Mouse (Mus musculus) limb, embryonic 14.5 days (tissue): ENCODE measurements at regions not wholly inside any gene's neighbourhood (a gene's known extent, or its start where the extent isn't known, plus 50 kb on each side); places are given as distances from the start of the nearest gene placed in this dataset.

Source experiments
- ATAC-seq: fragments of 200-750 bp; cut with Nextera tagmentation; 2 replicates; pipeline ENCODE4 v1.8.0; 2017; ENCODE audit warnings: low read depth, moderate number of reproducible peaks, moderate TSS enrichment; ENCODE audit not compliant: low FRiP score
- DNase-seq: peaks from one replicate; pipeline ENCODE4 v3.0.0-alpha.2; 2015; ENCODE audit warnings: low spot score
- H3K27ac ChIP-seq: fragments of 300-500 bp; sonication (generic); replicated peaks from 2 replicates; pipeline ENCODE4 v1.5.1; 2014; ENCODE audit warnings: low read depth, mild to moderate bottlenecking, low read length, moderate library complexity, mixed read lengths
- H3K27me3 ChIP-seq: fragments of 300-500 bp; sonication (generic); 2 replicates; pipeline ENCODE4 v1.6.1; 2014; ENCODE audit warnings: low read length, mixed read lengths; ENCODE audit not compliant: control insufficient read depth, insufficient read depth
- H3K36me3 ChIP-seq: fragments of 300-500 bp; sonication (generic); 2 replicates; pipeline ENCODE4 v1.6.1; 2014; ENCODE audit warnings: mild to moderate bottlenecking, low read length, moderate library complexity, mixed read lengths; ENCODE audit not compliant: control insufficient read depth, insufficient read depth
- H3K4me1 ChIP-seq: fragments of 300-500 bp; sonication (generic); 2 replicates; pipeline ENCODE4 v1.6.1; 2014; ENCODE audit warnings: antibody characterized with exemption, low read length, mixed read lengths; ENCODE audit not compliant: control insufficient read depth, insufficient read depth
- H3K4me2 ChIP-seq: fragments of 300-500 bp; sonication (generic); replicated peaks from 2 replicates; pipeline ENCODE4 v1.6.1; 2014; ENCODE audit warnings: low read depth, mild to moderate bottlenecking, low read length, moderate library complexity; ENCODE audit not compliant: severe bottlenecking
- H3K4me3 ChIP-seq: fragments of 300-500 bp; sonication (generic); replicated peaks from 2 replicates; pipeline ENCODE4 v1.5.1; 2014; ENCODE audit warnings: low read length
- H3K9ac ChIP-seq: fragments of 300-500 bp; sonication (generic); 2 replicates; pipeline ENCODE4 v1.6.1; 2014; ENCODE audit warnings: mild to moderate bottlenecking, low read depth, low read length, moderate library complexity; ENCODE audit not compliant: severe bottlenecking
- H3K9me3 ChIP-seq: fragments of 300-500 bp; sonication (generic); 2 replicates; pipeline ENCODE4 v1.6.1; 2016; ENCODE audit warnings: low read length; ENCODE audit not compliant: control insufficient read depth
- POLR2A ChIP-seq: fragments of 200-500 bp; IDR thresholded peaks from 2 replicates; pipeline ENCODE4 v1.8.0; 2012; ENCODE audit warnings: inconsistent platforms, mild to moderate bottlenecking, moderate library complexity, borderline replicate concordance; ENCODE audit not compliant: insufficient read depth, insufficient read length; ENCODE audit errors: extremely low read depth
- WGBS: fragments of 180-500 bp; shearing (Covaris S2); extraction: QIAGEN DNeasy Blood & Tissue Kit; methylation state at CpG from one replicate; pipeline ENCODE4 v1.1.7; 2014; 5-methylcytosine and 5-hydroxymethylcytosine counted together

GRCm38 (mm10) chr1:190639846-190640245 lies 271.7 kb downstream of the Rps6kc1 start:
- Histone ChIP-seq H3K4me2 (no peak overlapping the region), H3K27me3 (no peaks in the 10 kb centered on the region), H3K36me3 (no peaks in the 10 kb centered on the region), H3K4me3 (no peak overlapping the region), H3K9ac (no peak overlapping the region), H3K4me1 (no peaks in the 10 kb centered on the region), H3K9me3 (no peaks in the 10 kb centered on the region), H3K27ac (no peak overlapping the region)
- TF ChIP-seq POLR2A, result no peak
- 87% methylated on average over 11 of the region's 11 CpGs for WGBS
- no peak for ATAC-seq
- no peak for DNase-seq

- no peak for TF ChIP-seq POLR2A
- WGBS, result 89% methylated on average over 2 of the region's 2 CpGs
- DNase-seq, result no peak
Observed at GRCm38 (mm10) chr1:190634935-190635334, 276.6 kb downstream of the Rps6kc1 start.

GRCm38 (mm10) chr1:190631641-190632040 lies 279.9 kb downstream of the Rps6kc1 start:
- Histone ChIP-seq H3K4me3 (no peak overlapping the region), H3K27me3 (no peaks in the 10 kb centered on the region), H3K4me2 (no peak overlapping the region), H3K9ac (no peak overlapping the region), H3K4me1 (no peaks in the 10 kb centered on the region), H3K36me3 (no peaks in the 10 kb centered on the region), H3K27ac (no peak overlapping the region), H3K9me3 (no peaks in the 10 kb centered on the region)
- DNase-seq (no peak), ATAC-seq (no peak)
- WGBS, result 73% methylated on average over 2 of the region's 2 CpGs
- TF ChIP-seq POLR2A, result no peak

More at GRCm38 (mm10) chr1:190634935-190635334, 276.6 kb downstream of the Rps6kc1 start:
- Histone ChIP-seq H3K4me2 (no peak overlapping the region), H3K36me3 (no peaks in the 10 kb centered on the region), H3K27me3 (no peaks in the 10 kb centered on the region), H3K9me3 (no peaks in the 10 kb centered on the region), H3K4me3 (no peak overlapping the region), H3K4me1 (no peaks in the 10 kb centered on the region), H3K27ac (no peak overlapping the region), H3K9ac (no peak overlapping the region)
- no peak for ATAC-seq

GRCm38 (mm10) chr1:190630193-190630592 lies 281.4 kb downstream of the Rps6kc1 start:
- H3K36me3 ChIP-seq, result no peaks in the 10 kb centered on the region
- no peak for TF ChIP-seq POLR2A
- H3K4me2 ChIP-seq, result no peak overlapping the region
- DNase-seq (no peak), ATAC-seq (no peak)
- no peak overlapping the region for H3K4me3 ChIP-seq
- no peaks in the 10 kb centered on the region for H3K27me3 ChIP-seq
- no peaks in the 10 kb centered on the region for H3K4me1 ChIP-seq
- WGBS, result 90% methylated on average over 5 of the region's 5 CpGs
- H3K27ac ChIP-seq, result no peak overlapping the region
- H3K9me3 ChIP-seq, result no peaks in the 10 kb centered on the region
- no peak overlapping the region for H3K9ac ChIP-seq

GRCm38 (mm10) chr1:190623916-190624315 lies 287.7 kb downstream of the Rps6kc1 start:
- H3K4me3 ChIP-seq, result no peak overlapping the region
- no peak for TF ChIP-seq POLR2A
- H3K9ac ChIP-seq, result no peak overlapping the region
- ATAC-seq, result no peak
- H3K9me3 ChIP-seq, result no peaks in the 10 kb centered on the region
- WGBS, result 93% methylated on average over 8 of the region's 8 CpGs
- H3K4me1 ChIP-seq, result no peaks in the 10 kb centered on the region
- H3K36me3 ChIP-seq, result no peaks in the 10 kb centered on the region
- DNase-seq, result no peak
- no peaks in the 10 kb centered on the region for H3K27me3 ChIP-seq
- no peak overlapping the region for H3K4me2 ChIP-seq
- H3K27ac ChIP-seq, result no peak overlapping the region

GRCm38 (mm10) chr1:190600425-190600824 lies 311.1 kb downstream of the Rps6kc1 start:
- no peak for TF ChIP-seq POLR2A
- H3K4me2 ChIP-seq, result no peak overlapping the region
- H3K27ac ChIP-seq, result no peak overlapping the region
- no peaks in the 10 kb centered on the region for H3K36me3 ChIP-seq
- WGBS, result 85% methylated on average over 3 of the region's 3 CpGs
- H3K27me3 ChIP-seq, result no peaks in the 10 kb centered on the region
- no peaks in the 10 kb centered on the region for H3K4me1 ChIP-seq
- H3K9me3 ChIP-seq, result no peaks in the 10 kb centered on the region
- no peak overlapping the region for H3K4me3 ChIP-seq
- ATAC-seq (no peak), DNase-seq (no peak)
- H3K9ac ChIP-seq, result no peak overlapping the region
